ENCODE assay signal across 16 mouse cellular contexts in the genomic region with DNA sequence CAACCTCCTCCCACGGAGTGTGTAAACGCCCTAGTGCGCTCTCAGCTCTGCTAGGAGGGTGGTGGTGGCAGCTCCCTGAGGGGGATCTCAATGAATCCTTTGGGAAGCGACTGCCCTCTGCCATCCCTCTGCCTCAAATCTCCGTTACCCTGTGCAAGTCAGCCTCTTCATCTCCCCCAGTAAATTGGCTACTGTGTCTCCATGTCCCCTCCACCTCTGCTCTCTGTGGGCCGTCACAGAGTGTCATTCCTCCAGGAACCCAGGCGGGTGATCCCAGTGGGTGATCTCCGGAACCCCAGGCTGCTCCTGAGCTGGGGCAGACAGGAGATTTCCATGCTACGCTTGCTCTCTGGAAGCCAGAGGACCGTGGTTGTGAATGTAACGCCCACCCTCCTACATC. TPM values are rescaled to one million over a fixed set of nuclear protein-coding genes. Genes with fewer than 3 reads are reported as not detected.
DNase-seq lines count a peak whose midpoint lies in the region; ATAC-seq lines count a peak whose summit lies in the region.
"Had no signal": no experiment of that assay in that cellular context is flagged by ENCODE, and none has a peak within 500 bp of the region (broad histone marks: within the 10 kb centered on the region; RNA-seq: fewer than 3 reads in every experiment).

No protein-coding gene starts in this region.

- H3K27me3 ChIP-seq in intestine, embryonic 14.5 days (replicated peaks; ENCODE audit: control insufficient read depth, insufficient read depth, low read length) = peaks cover 50% of the 10 kb centered on the region
- H3K27me3 ChIP-seq in intestine, embryonic 15.5 days (replicated peaks) = peaks cover 40% of the 10 kb centered on the region
- peaks cover 54% of the 10 kb centered on the region for H3K27me3 ChIP-seq in midbrain, embryonic 15.5 days (replicated peaks)
- H3K27me3 ChIP-seq in midbrain, embryonic 16.5 days (ENCODE audit: control insufficient read depth, insufficient read depth, low read depth, low read length) = peaks cover 30% of the 10 kb centered on the region
- H3K27me3 ChIP-seq in neural tube, embryonic 12.5 days (replicated peaks) = peaks cover 48% of the 10 kb centered on the region

- no peak overlapping the region for H3K4me3 ChIP-seq in intestine, embryonic 14.5 days (ENCODE audit: low read depth, low read length)
- no peak overlapping the region for H3K4me3 ChIP-seq in intestine, embryonic 15.5 days (replicated peaks)
- no peak overlapping the region for H3K4me3 ChIP-seq in midbrain, embryonic 15.5 days
- H3K4me3 ChIP-seq in midbrain, embryonic 16.5 days (ENCODE audit: low read depth, low read length) = no peak overlapping the region
- no peak overlapping the region for H3K4me3 ChIP-seq in neural tube, embryonic 12.5 days

- no peaks in the 10 kb centered on the region for H3K9me3 ChIP-seq in intestine, embryonic 14.5 days (ENCODE audit: control insufficient read depth, low read length)
- no peaks in the 10 kb centered on the region for H3K9me3 ChIP-seq in intestine, embryonic 15.5 days
- no peaks in the 10 kb centered on the region for H3K9me3 ChIP-seq in midbrain, embryonic 15.5 days
- no peaks in the 10 kb centered on the region for H3K9me3 ChIP-seq in midbrain, embryonic 16.5 days (replicated peaks; ENCODE audit: control insufficient read depth, low read length, poor library complexity, severe bottlenecking)
- H3K9me3 ChIP-seq in neural tube, embryonic 12.5 days = no peaks in the 10 kb centered on the region

- no peak overlapping the region for H3K27ac ChIP-seq in intestine, embryonic 14.5 days (ENCODE audit: low read depth)
- H3K27ac ChIP-seq in intestine, embryonic 15.5 days = no peak overlapping the region
- H3K27ac ChIP-seq in midbrain, embryonic 15.5 days = no peak overlapping the region
- no peak overlapping the region for H3K27ac ChIP-seq in midbrain, embryonic 16.5 days (ENCODE audit: low read length)
- no peak overlapping the region for H3K27ac ChIP-seq in neural tube, embryonic 12.5 days
- H3K27ac ChIP-seq: gastrocnemius, adult 2 months had no signal

- no peak overlapping the region for H3K4me2 ChIP-seq in intestine, embryonic 14.5 days (ENCODE audit: low read length)
- H3K4me2 ChIP-seq in intestine, embryonic 15.5 days (replicated peaks) = no peak overlapping the region
- peak overlapping the region; percentile 48; the same call in 1 of the 2 replicates for H3K4me2 ChIP-seq in midbrain, embryonic 15.5 days
- H3K4me2 ChIP-seq in midbrain, embryonic 16.5 days (ENCODE audit: low read length) = no peak overlapping the region
- peak overlapping the region; percentile 65 for H3K4me2 ChIP-seq in neural tube, embryonic 12.5 days (replicated peaks)

- H3K4me1 ChIP-seq in intestine, embryonic 14.5 days (replicated peaks; ENCODE audit: control insufficient read depth, insufficient read depth, low read length) = peaks cover 38% of the 10 kb centered on the region
- peaks cover 32% of the 10 kb centered on the region for H3K4me1 ChIP-seq in intestine, embryonic 15.5 days (replicated peaks)
- peaks cover 41% of the 10 kb centered on the region for H3K4me1 ChIP-seq in midbrain, embryonic 15.5 days
- H3K4me1 ChIP-seq in midbrain, embryonic 16.5 days (ENCODE audit: control insufficient read depth, insufficient read depth, low read length) = peaks cover 24% of the 10 kb centered on the region
- peaks cover 54% of the 10 kb centered on the region for H3K4me1 ChIP-seq in neural tube, embryonic 12.5 days

- H3K36me3 ChIP-seq in intestine, embryonic 14.5 days (ENCODE audit: control insufficient read depth, insufficient read depth, low read length) = no peaks in the 10 kb centered on the region
- H3K36me3 ChIP-seq in intestine, embryonic 15.5 days = no peaks in the 10 kb centered on the region
- H3K36me3 ChIP-seq in midbrain, embryonic 15.5 days (replicated peaks) = no peaks in the 10 kb centered on the region
- no peaks in the 10 kb centered on the region for H3K36me3 ChIP-seq in midbrain, embryonic 16.5 days (ENCODE audit: control insufficient read depth, insufficient read depth, low read length)
- no peaks in the 10 kb centered on the region for H3K36me3 ChIP-seq in neural tube, embryonic 12.5 days

- DNase-seq in embryo, embryonic 11 days = peak; percentile 11
- DNase-seq in embryo, embryonic 10.5 days (ENCODE audit: low spot score) = no peak
- DNase-seq in intestine, embryonic 14.5 days (ENCODE audit: low spot score) = peak; percentile 54
- DNase-seq in cerebellum, adult 11 months = no peak
- DNase-seq: adrenal gland, postnatal 25 days; gastrocnemius, adult 2 months; right cerebral cortex, postnatal 14 days had no signal

- H3K9ac ChIP-seq in intestine, embryonic 14.5 days (ENCODE audit: low read length) = no peak overlapping the region
- H3K9ac ChIP-seq in intestine, embryonic 15.5 days = no peak overlapping the region
- H3K9ac ChIP-seq in midbrain, embryonic 15.5 days = no peak overlapping the region
- no peak overlapping the region for H3K9ac ChIP-seq in midbrain, embryonic 16.5 days (ENCODE audit: low read depth, low read length)
- H3K9ac ChIP-seq in neural tube, embryonic 12.5 days = no peak overlapping the region

- ATAC-seq in intestine, embryonic 14.5 days (replicated peaks; ENCODE audit: low FRiP score, low TSS enrichment, low read depth) = no peak
- no peak for ATAC-seq in intestine, embryonic 15.5 days
- no peak for ATAC-seq in midbrain, embryonic 15.5 days (replicated peaks)
- no peak for ATAC-seq in midbrain, embryonic 16.5 days
- no peak for ATAC-seq in neural tube, embryonic 12.5 days (ENCODE audit: low FRiP score, low read depth)
- ATAC-seq: inflammation-experienced regulatory T-cells, adult 6 months; lung, postnatal 0 days had no signal

- 44% methylated on average over 11 of the region's 11 CpGs for WGBS in intestine, embryonic 14.5 days
- WGBS in intestine, embryonic 15.5 days = 52% methylated on average over 11 of the region's 11 CpGs
- 9% methylated on average over 11 of the region's 11 CpGs for WGBS in midbrain, embryonic 15.5 days
- WGBS in midbrain, embryonic 16.5 days = 8% methylated on average over 11 of the region's 11 CpGs
- 7% methylated on average over 11 of the region's 11 CpGs for WGBS in neural tube, embryonic 12.5 days

RNA-seq across cellular contexts. Expression of a gene that starts 10.2 kb away (rescaled TPM):
- polyA plus RNA-seq in intestine, embryonic 14.5 days (2014; fragmentation: Nextera tagmentation; extraction: Ambion mirVana) = not detected in 2 replicates
- polyA plus RNA-seq in intestine, embryonic 15.5 days (2015; fragmentation: Nextera tagmentation; extraction: Ambion mirVana) = not detected in 2 replicates
- 0.22 TPM in 1 of 2 replicates, not detected in the other for polyA plus RNA-seq in midbrain, embryonic 15.5 days (2015; fragmentation: Nextera tagmentation; extraction: Ambion mirVana)
- polyA plus RNA-seq in midbrain, embryonic 16.5 days (2015; fragmentation: Nextera tagmentation; extraction: Ambion mirVana) = not detected in 2 replicates
- polyA plus RNA-seq in neural tube, embryonic 12.5 days (2016; fragmentation: Nextera tagmentation; extraction: Ambion mirVana) = 0.18 TPM in 1 of 2 replicates, not detected in the other
- polyA plus RNA-seq: embryonic facial prominence, embryonic 11.5 days; forebrain, embryonic 11.5 days; heart, postnatal 0 days; inflammation-experienced regulatory T-cells, adult 6 months; lung, postnatal 0 days had no signal

RNA-seq across cellular contexts. Expression of a gene that starts 46.8 kb away (rescaled TPM):
- not detected in 2 replicates for polyA plus RNA-seq in intestine, embryonic 14.5 days (2014; fragmentation: Nextera tagmentation; extraction: Ambion mirVana)
- 0.04 and 0.11 TPM in 2 replicates for polyA plus RNA-seq in intestine, embryonic 15.5 days (2015; fragmentation: Nextera tagmentation; extraction: Ambion mirVana)
- not detected in 2 replicates for polyA plus RNA-seq in midbrain, embryonic 15.5 days (2015; fragmentation: Nextera tagmentation; extraction: Ambion mirVana)
- polyA plus RNA-seq in midbrain, embryonic 16.5 days (2015; fragmentation: Nextera tagmentation; extraction: Ambion mirVana) = not detected in 2 replicates
- polyA plus RNA-seq in neural tube, embryonic 12.5 days (2016; fragmentation: Nextera tagmentation; extraction: Ambion mirVana) = not detected in 2 replicates
- polyA plus RNA-seq: embryonic facial prominence, embryonic 11.5 days; forebrain, embryonic 11.5 days; inflammation-experienced regulatory T-cells, adult 6 months had no signal

Comparison
In these comparisons a context has a peak if more than half of its experiments do, and no peak if none do; other contexts are left out.
1. DNase-seq: peak in embryo, embryonic 11 days (single experiment) and intestine, embryonic 14.5 days (single experiment); none in embryo, embryonic 10.5 days (single experiment) and cerebellum, adult 11 months (single experiment).
2. H3K4me2 ChIP-seq: peak in midbrain, embryonic 15.5 days (single experiment) and neural tube, embryonic 12.5 days (single experiment); none in intestine, embryonic 14.5 days (single experiment), intestine, embryonic 15.5 days (single experiment) and midbrain, embryonic 16.5 days (single experiment).